Mouse (Mus musculus) naive thymus-derived CD4-positive, alpha-beta T cell, adult 2 months (primary cell): ENCODE data around the gene Cfi.

Source experiments
- DNase-seq: peaks from one replicate; pipeline ENCODE4 v3.0.0-alpha.2; 2011; ENCODE audit warnings: low read depth

The Cfi gene

DNA sequence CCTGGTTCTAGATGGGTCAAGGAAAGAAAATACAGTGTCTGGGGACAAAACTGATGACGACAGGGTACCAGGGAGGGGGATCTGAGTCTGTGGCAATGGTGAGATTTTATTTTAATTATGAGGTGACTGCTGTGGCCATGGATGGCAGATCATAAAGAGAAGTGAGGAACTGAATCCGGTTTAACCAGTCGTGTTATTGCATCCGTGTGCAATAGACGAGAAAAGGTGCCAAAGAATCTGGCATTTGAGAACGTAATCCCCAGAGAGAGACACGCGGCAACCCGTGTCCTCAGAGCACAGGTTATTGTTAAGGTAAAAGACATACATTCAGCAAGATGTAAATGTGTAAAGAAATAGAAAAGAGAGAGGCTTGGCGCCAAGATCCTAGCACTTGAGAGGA is 41.6 kb downstream of the Cfi start:
- no peak for DNase-seq

GRCm38 (mm10) chr3:129878405-129879021 is 42.8 kb downstream of the Cfi start, which contains the start of gene Pla2g12a:
Pla2g12a (plus strand) TSS chr3:129878606.
- peak; percentile 89 for DNase-seq

GRCm38 (mm10) chr3:129879131-129879757 is 43.6 kb downstream of the Cfi start:
- peak; percentile 41 for DNase-seq

DNA sequence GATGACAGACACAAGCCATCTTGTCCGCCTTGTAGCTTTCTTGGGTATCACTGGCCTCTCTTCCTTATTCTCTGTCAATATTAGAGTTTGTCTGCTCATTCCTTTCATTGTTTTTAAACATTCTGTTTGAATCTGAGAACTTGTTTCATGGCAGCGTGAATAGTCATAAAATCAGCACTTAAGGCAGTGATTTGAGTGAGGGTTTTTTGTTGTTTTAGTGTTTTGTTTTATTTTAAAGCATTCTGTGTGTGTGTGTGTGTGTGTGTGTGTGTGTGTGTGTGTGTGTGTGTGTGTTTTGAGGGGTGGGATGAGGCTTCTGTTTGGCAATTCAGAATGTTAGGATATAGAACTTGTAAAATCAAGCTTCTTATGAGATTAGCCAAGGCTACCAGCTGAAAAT is 44.2 kb downstream of the Cfi start:
- DNase-seq = no peak

- DNase-seq = no peak
Observed at GRCm38 (mm10) chr3:129880925-129881593, 45.4 kb downstream of the Cfi start.

DNA sequence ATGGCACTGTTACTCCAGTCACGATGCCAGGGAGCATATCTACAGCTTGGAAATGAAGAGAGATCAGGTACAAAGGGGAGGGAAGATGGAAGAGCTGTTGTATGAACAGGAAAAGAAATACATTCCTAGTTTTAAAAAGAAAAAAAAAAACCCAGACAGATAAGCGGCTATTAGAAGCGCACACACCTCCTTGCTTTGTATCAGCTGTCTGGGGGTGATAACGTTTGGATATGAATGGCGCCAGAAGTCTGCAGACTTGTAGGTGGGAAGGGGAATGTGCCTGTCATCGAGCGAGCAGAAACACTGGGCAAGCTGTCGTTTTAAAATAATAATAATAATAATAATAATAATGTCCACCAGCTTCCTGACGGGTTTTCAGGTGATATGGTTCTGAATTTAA is 49.9 kb downstream of the Cfi start:
- no peak for DNase-seq

- no peak for DNase-seq
Observed at GRCm38 (mm10) chr3:129886430-129886829, 50.7 kb downstream of the Cfi start.

DNA sequence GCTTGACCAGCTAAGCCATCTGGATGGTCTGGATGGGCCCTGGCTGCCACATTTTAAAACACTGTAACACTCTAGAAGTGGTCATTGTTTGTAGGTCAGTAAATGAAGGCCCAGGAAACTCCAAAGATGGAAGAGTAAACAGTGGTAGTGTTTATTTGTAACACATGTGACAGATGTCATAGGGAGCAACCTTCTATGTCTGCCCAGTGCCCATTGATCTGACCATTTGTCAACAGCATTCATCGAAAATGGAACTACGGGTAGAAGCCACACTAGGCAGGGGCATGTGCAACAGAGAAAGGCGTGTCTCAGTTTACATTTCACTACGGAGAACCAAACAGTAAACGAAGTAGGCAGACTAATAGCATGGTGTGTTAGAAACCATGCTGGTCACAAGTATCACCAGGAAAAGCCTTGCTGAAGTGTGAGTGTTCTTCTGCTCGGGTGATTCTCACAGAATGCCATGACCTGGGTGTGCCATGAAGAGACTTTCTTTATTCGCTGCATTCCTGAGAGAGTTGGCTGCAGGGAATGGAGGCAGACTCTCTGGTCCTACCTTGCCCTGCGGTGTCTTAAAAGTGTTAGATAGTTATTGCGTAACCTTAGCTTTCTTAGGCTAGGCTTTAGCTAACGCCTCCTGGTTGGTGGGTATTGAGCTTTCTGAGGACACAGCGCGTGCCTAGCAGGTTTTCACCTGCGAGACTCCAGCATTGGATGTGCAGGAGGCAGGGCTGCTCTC is 52.3 kb downstream of the Cfi start:
- no peak for DNase-seq

- no peak for DNase-seq
Observed at GRCm38 (mm10) chr3:129892003-129892402, 56.3 kb downstream of the Cfi start.

DNA sequence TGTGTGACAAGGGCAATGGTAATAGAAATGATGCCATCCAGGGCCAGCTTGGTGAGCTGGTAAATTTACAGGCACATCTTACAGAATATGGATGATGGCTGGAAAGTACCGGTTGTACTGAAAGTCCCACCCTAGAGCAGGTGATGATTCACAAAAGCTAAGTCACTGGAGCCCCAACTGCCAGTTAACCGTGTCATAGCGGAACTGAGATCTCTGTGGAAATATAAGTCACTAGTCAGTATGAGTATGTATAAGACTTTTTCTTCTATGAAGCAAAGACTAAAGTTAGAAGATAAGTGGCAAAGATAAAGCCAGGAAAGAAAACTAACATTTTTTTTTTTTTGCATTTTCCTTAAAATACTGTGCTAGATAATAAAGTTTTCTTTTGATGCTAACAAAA is 57.5 kb downstream of the Cfi start:
- DNase-seq = no peak

GRCm38 (mm10) chr3:129896591-129896990 is 60.9 kb downstream of the Cfi start:
- DNase-seq = no peak

DNA sequence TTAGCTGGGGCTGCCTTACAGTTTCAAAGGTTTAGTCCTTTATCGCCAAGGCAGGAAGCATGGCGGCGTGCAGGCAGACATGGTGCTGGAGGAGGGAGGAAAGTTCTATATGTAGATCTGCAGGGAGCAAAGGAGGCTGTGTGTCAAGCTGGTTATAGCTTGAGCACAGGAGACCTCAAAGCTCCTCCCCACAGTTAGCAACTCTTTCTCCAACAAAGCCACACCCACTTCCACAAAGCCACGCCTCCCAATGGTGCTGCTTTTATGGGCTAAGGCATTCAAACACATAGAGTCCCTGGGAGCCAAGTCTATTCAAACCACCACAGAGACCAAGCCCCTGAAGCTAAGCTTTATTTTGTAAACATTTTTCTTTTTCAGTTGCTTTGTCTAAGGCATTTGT is 63.2 kb downstream of the Cfi start:
- no peak for DNase-seq

DNA sequence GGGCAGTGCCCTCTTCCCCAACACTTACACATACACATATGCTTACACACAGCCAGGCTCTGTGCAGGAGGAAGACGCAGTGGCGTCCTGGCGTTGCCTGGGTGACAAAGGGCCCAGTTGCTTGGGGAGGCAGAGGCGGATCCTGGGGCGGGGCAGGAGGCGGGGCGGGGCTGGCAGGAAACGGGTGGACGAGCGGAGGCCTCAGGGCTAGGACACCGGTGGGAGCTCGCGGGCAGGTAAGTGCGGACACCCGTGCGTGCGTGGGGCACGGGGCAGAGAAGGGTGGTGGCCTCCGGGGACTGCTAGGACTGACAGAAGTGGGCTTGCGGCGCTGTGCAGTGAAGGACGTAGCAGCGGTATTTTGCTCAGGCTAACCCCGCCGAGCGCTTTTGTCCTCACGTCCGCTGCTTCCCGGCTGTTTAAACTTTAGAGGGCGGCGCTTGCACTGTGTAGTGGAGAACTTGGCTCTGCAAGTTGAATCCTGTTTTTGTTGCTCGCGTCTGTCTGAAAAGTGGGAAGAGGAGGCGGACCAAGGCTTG is 65.7 kb downstream of the Cfi start, which contains the start of gene Casp6:
Casp6 (plus strand) TSS at position 155 of the 539 bp plus-strand sequence.
- DNase-seq = peak; percentile 85

GRCm38 (mm10) chr3:129903369-129903768 is 67.7 kb downstream of the Cfi start:
- no peak for DNase-seq

GRCm38 (mm10) chr3:129903866-129904265 is 68.2 kb downstream of the Cfi start:
- no peak for DNase-seq

DNA sequence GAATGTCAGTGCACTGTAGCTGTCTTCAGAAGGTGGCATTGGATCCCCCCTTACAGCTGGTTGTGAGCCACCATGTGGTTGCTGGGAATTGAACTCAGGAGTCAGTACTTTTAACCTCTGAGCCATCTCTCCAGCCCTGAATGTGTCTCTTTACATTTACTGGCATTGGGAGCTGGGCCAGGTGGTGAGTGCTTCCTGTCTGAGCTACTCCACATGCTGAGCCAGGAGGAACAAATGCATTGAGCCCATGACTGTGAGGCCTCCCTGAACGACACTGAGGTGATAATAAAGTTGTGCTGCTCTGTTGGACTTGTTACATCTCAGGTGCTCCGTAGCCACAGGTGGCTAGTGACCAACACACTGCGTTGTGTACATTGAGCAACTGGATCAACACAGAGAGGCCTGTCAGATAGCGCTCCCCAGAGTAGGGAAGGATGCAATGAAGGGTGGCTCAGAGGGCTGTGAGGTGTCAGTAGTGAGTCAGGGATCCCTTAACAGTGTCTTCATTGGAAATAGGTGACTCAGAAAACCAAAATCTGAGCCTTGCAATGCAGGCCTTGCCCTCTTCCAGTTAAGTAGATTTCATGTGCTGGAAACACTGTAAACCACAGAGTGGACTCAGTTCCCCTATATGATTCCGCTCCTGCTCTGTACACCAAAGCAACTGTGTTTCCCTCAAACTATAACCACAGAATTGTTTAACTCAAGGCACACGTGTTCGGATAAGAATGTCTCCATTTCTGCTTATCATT is 68.9 kb downstream of the Cfi start:
- DNase-seq = no peak

- DNase-seq = no peak
Observed at GRCm38 (mm10) chr3:129912025-129912424, 76.3 kb downstream of the Cfi start.

- no peak for DNase-seq
Observed at GRCm38 (mm10) chr3:129913241-129913640, 77.6 kb downstream of the Cfi start.

- DNase-seq = no peak
Observed at GRCm38 (mm10) chr3:129917424-129917823, 81.7 kb downstream of the Cfi start.

- peak; percentile 68 for DNase-seq
Observed at GRCm38 (mm10) chr3:129918434-129918833, 82.8 kb downstream of the Cfi start.

GRCm38 (mm10) chr3:129923581-129923980 is 87.9 kb downstream of the Cfi start:
- DNase-seq = no peak
